Mouse (Mus musculus) ES-E14 (cell line): ENCODE results near the gene Stkld1. TPM values are rescaled to one million over a fixed set of nuclear protein-coding genes. Genes with fewer than 3 reads are reported as not detected.
A peak's percentile ranks its signal among the peaks of the same experiment; 100 is the strongest.
"Not testable (repeated sequence)": the region's sequence is repeated elsewhere in the genome, so short reads cannot be mapped to it uniquely, and the experiment has no call there.

Source experiments
- DNase-seq: peaks from one replicate; pipeline ENCODE4 v3.0.0-alpha.2; 2013; ENCODE audit warnings: low read depth, low spot score
- H3K27ac ChIP-seq: 2 replicates; pipeline ENCODE4 v1.5.1; 2012; ENCODE audit warnings: low read depth, mild to moderate bottlenecking, low read length, moderate library complexity, mixed read lengths; ENCODE audit not compliant: poor library complexity, insufficient read depth, severe bottlenecking
- H3K36me3 ChIP-seq: 2 replicates; pipeline ENCODE4 v1.6.1; 2012; ENCODE audit warnings: mild to moderate bottlenecking, low read length, moderate library complexity, mixed read lengths; ENCODE audit not compliant: control insufficient read depth, poor library complexity, insufficient read depth, severe bottlenecking
- H3K4me1 ChIP-seq, 2 experiments: fragments of 150-350 bp in 1 of 2; sonication (generic) in 1 of 2; 2 replicates each; pipeline ENCODE4 v1.6.1; 2012; ENCODE audit warnings: low read length in 2 of 2, mild to moderate bottlenecking in 1 of 2, mixed read lengths in 1 of 2; ENCODE audit not compliant: control insufficient read depth in 2 of 2, insufficient read depth in 2 of 2, poor library complexity in 1 of 2
- H3K4me3 ChIP-seq, 2 experiments: fragments of 150-350 bp in 1 of 2; sonication (generic) in 1 of 2; 2 replicates each; pipeline ENCODE4 v1.5.1; 2012; ENCODE audit warnings: low read length in 2 of 2, low read depth in 1 of 2, mild to moderate bottlenecking in 1 of 2, mixed read lengths in 1 of 2; ENCODE audit not compliant: insufficient read depth in 1 of 2, poor library complexity in 1 of 2, severe bottlenecking in 1 of 2
- H3K9ac ChIP-seq: 2 replicates; pipeline ENCODE4 v1.6.1; 2012; ENCODE audit warnings: low read depth, mild to moderate bottlenecking, low read length, mixed read lengths; ENCODE audit not compliant: poor library complexity, insufficient read depth, severe bottlenecking
- H3K9me3 ChIP-seq: fragments of 150-350 bp; sonication (generic); 2 replicates; pipeline ENCODE4 v1.6.1; 2012; ENCODE audit warnings: low read depth, mild to moderate bottlenecking, low read length; ENCODE audit not compliant: control insufficient read depth, insufficient read depth
- CHD2 ChIP-seq: IDR thresholded peaks from 2 replicates; pipeline ENCODE4 v1.6.1; 2014; ENCODE audit warnings: mild to moderate bottlenecking, low read depth, low read length, inconsistent platforms
- HCFC1 ChIP-seq: IDR thresholded peaks from 2 replicates; pipeline ENCODE4 v1.6.1; 2012; ENCODE audit warnings: low read length, inconsistent platforms, borderline replicate concordance; ENCODE audit not compliant: insufficient read depth
- MAFK ChIP-seq: IDR thresholded peaks from 2 replicates; pipeline ENCODE4 v1.6.1; 2014; ENCODE audit warnings: mild to moderate bottlenecking, low read depth, low read length, inconsistent platforms; ENCODE audit not compliant: insufficient read depth
- ZC3H11A ChIP-seq: IDR thresholded peaks from 2 replicates; pipeline ENCODE4 v1.6.1; 2012; ENCODE audit warnings: low read depth, mild to moderate bottlenecking, inconsistent platforms, low read length, borderline replicate concordance
- ZNF384 ChIP-seq: IDR thresholded peaks from 2 replicates; pipeline ENCODE4 v1.6.1; 2012; ENCODE audit warnings: low read depth, low read length, inconsistent platforms
- in situ Hi-C, 2 experiments: fragments of 600-800 bp; cut with MboI; formaldehyde crosslinking; loops; one replicate each; pipeline ENCODE4 v1.15.1; 2025; ENCODE audit warnings: low sequenced_read_pairs in 2 of 2, inconsistent platforms in 1 of 2; ENCODE audit not compliant: unreplicated experiment in 2 of 2
- total RNA-seq: library from RNA; depleted of rRNA; stranded (reverse); fragments of 300-350 nt; gene quantifications from 2 replicates; pipeline ENCODE4 v1.2.3, GENCODE M21; 2012; rRNA removed

Gene Stkld1
- not detected in 2 replicates for total RNA-seq

- H3K9me3 ChIP-seq, result no peaks in the 10 kb centered on the region
- TF ChIP-seq MAFK (no peak), CHD2 (no peak), ZNF384 (no peak), ZC3H11A (no peak), HCFC1 (no peak; the same call in 1 of the 2 replicates)
- peaks cover 2 to 7% of the 10 kb centered on the region in 2 experiments; a peak in 2 of 4 replicates for H3K4me1 ChIP-seq
- H3K27ac ChIP-seq, result peak within 1 kb of the TSS; percentile 74
- peak within 1 kb of the TSS; percentile 94 for H3K4me3 ChIP-seq
- peak; percentile 92 for DNase-seq
- in situ Hi-C loops, result no loop called here
- H3K9ac ChIP-seq, result peak within 1 kb of the TSS; percentile 94
- peaks cover 9% of the 10 kb centered on the region for H3K36me3 ChIP-seq
These were observed at the start of gene Stkld1, which contains the start of gene Surf4 for GRCm38 (mm10) chr2:26933304-26934055. Gene Stkld1, plus strand, starts transcription at chr2:26934047. Gene Surf4, minus strand, starts transcription at chr2:26933928.

- H3K4me1 ChIP-seq, H3K4me3 ChIP-seq, DNase-seq, in situ Hi-C loops, H3K9ac ChIP-seq: not testable (repeated sequence)
- H3K9me3 ChIP-seq, result peaks cover 13% of the 10 kb centered on the region
- H3K27ac ChIP-seq, result peak overlapping the region; percentile 95; the same call in 1 of the 2 replicates
- peaks cover 28% of the 10 kb centered on the region for H3K36me3 ChIP-seq
These were observed 48.3 kb upstream of the Stkld1 start for GRCm38 (mm10) chr2:26885541-26885940.

GRCm38 (mm10) chr2:26886170-26886569, 47.7 kb upstream of the Stkld1 start:
- Histone ChIP-seq H3K9me3 (peaks cover 13% of the 10 kb centered on the region), H3K36me3 (peaks cover 33% of the 10 kb centered on the region), H3K27ac (peak overlapping the region; percentile 95; the same call in 1 of the 2 replicates)
- in situ Hi-C loops, H3K4me1 ChIP-seq, H3K9ac ChIP-seq, H3K4me3 ChIP-seq, DNase-seq: not testable (repeated sequence)

- in situ Hi-C loops, result no loop called here
- H3K4me1 ChIP-seq, result peaks cover 0 to 5% of the 10 kb centered on the region in 2 experiments; a peak in 1 of 4 replicates
- no peak overlapping the region for H3K27ac ChIP-seq
- peaks cover 62% of the 10 kb centered on the region for H3K36me3 ChIP-seq
- TF ChIP-seq ZC3H11A (no peak), ZNF384 (no peak), MAFK (no peak), HCFC1 (no peak), CHD2 (no peak)
- DNase-seq, result no peak
- H3K9me3 ChIP-seq, result no peaks in the 10 kb centered on the region
- no peak overlapping the region for H3K9ac ChIP-seq
- no peak overlapping the region for H3K4me3 ChIP-seq
These were observed 37.9 kb upstream of the Stkld1 start for GRCm38 (mm10) chr2:26895898-26896297.

- H3K36me3 ChIP-seq, result peaks cover 40% of the 10 kb centered on the region
- DNase-seq, result no peak
- no peak overlapping the region for H3K4me3 ChIP-seq
- no peak overlapping the region for H3K9ac ChIP-seq
- TF ChIP-seq ZC3H11A (no peak), CHD2 (no peak), HCFC1 (no peak), MAFK (no peak), ZNF384 (no peak)
- H3K4me1 ChIP-seq, result peaks cover 0 to 8% of the 10 kb centered on the region in 2 experiments; a peak in 1 of 4 replicates
- H3K27ac ChIP-seq, result no peak overlapping the region
- H3K9me3 ChIP-seq, result no peaks in the 10 kb centered on the region
- in situ Hi-C loops, result loop anchor here in 1 of 2 experiments (25.0 kb wide), 1 partner anchor 463 kb away; the partner anchor contains the start of gene Sec16a
These were observed 33.1 kb upstream of the Stkld1 start for GRCm38 (mm10) chr2:26900731-26901130.
